Mouse (Mus musculus): ENCODE measurements around the gene Cwh43.

DNA sequence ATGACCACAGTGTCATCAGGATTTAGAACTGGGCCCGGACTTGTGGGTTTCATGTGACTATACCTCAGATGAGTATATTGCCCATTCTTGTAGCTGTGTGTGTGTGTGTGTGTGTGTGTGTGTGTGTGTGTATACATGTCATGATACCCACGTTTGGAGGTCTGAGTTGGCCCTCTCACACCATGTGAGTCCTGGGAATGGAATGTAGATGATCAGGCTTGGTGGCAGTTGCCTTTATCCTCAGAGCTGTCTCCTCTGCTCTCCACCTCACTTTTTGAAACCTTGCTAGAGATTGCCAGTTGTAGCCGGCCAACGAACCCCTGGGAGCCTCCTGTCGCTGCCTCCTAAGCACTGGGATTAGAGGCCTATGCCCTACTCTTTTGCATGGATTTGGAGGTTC lies 33.3 kb upstream of the Cwh43 start:
- TF ChIP-seq CTCF (IDR thresholded peaks at IDR 0.05; ENCODE audit: low read depth) (no peak), EP300 (IDR thresholded peaks at IDR 0.05; ENCODE audit: low read depth) (no peak)
